Mouse (Mus musculus): ENCODE measurements around the gene Rpgrip1l.

DNA sequence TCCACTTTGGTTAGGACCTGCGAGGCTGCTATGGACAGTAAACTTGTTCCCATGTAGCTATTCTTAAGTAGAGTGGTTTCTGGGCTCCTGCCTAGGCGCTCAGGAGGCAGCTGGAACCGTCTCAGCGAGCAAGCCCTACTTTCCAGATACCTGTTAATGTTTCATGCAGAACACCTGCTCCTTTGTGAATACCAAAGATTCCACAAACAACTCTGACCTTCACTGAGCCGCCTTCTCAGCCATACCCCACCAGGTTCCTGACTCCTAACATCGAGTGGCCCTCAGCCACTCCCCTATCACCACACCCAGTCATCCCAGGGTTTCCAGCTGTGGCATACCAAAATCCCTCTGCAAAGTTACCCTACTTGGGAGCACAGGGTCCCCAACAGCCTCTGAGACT lies 142.9 kb downstream of the Rpgrip1l start:
- TF ChIP-seq CTCF (IDR thresholded peaks at IDR 0.05; ENCODE audit: low read depth) (no peak), EP300 (IDR thresholded peaks at IDR 0.05; ENCODE audit: low read depth) (no peak)
